Mouse (Mus musculus) lung, adult 2 months (tissue): ENCODE results near the gene Hoxb9.

Experiments
- CTCF ChIP-seq: fragments of 200-500 bp; IDR thresholded peaks from 2 replicates; pipeline ENCODE4 v1.5.1; 2011; ENCODE audit warnings: mild to moderate bottlenecking, low read length, control low read depth; ENCODE audit not compliant: insufficient read depth
- POLR2A ChIP-seq: fragments of 200-500 bp; IDR thresholded peaks from 2 replicates; pipeline ENCODE4 v1.6.1; 2011; ENCODE audit warnings: low read depth, mild to moderate bottlenecking, control low read depth, low read length, borderline replicate concordance; ENCODE audit errors: extremely low read depth

GRCm38 (mm10) chr11:96223813-96224212 is 47.4 kb upstream of the Hoxb9 start:
- TF ChIP-seq CTCF: no peak
- no peak for TF ChIP-seq POLR2A
